Mouse (Mus musculus) mouse trophoblast stem cell (cell line): ENCODE measurements around the gene Fggy.

Experiments
- in situ Hi-C, 2 experiments: fragments of 300-500 bp; cut with MseI, MboI; formaldehyde crosslinking; loops; 2 replicates in 1 of 2; 3 replicates in 1 of 2; pipeline ENCODE4 v1.15.1; 2025

The Fggy gene

DNA sequence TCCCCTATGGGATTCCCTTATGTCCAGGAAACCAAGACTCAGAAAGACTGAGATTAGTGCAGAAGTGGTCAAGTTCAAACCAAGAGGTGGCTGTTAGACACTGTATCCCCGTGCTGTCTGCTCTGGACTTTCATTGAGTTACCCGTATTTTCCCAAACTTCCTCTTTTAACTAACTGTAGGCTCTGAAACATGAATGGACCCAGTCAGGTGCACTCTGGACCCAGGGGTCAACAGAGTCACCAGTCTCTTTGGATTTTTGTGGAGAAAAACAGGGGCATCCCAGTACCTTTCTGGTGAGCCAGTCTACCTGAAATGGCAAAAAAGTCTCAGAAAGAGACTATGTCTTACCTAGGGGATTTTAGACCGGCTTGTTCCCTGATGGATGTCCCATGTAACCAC lies 33.6 kb downstream of the Fggy start:
- in situ Hi-C loops = no loop called here

GRCm38 (mm10) chr4:95597208-95597607 lies 39.9 kb downstream of the Fggy start:
- in situ Hi-C loops = no loop called here

GRCm38 (mm10) chr4:95601776-95602175 lies 44.5 kb downstream of the Fggy start:
- in situ Hi-C loops = no loop called here

DNA sequence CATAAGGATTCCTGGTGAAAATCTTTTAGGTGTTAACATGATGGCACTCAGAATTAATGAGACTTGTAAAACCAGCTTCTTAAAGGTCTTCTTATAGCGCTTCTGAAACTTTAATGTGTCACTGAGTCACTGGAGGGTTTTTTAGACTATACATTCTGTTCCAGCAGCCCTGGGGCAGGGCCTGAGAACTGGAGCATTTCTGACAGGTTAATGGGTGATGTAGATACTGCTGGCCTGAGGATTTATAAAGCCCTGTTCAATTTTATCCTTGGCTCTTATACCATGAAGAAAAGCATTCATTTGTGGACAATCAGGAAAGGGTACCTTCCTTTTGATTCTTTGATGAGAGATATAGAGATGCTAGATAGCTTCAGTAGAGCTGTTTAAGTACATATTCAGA lies 45.9 kb downstream of the Fggy start:
- in situ Hi-C loops = no loop called here

GRCm38 (mm10) chr4:95610663-95611062 lies 53.4 kb downstream of the Fggy start:
- in situ Hi-C loops = no loop called here

GRCm38 (mm10) chr4:95611390-95611789 lies 54.1 kb downstream of the Fggy start:
- in situ Hi-C loops = no loop called here

DNA sequence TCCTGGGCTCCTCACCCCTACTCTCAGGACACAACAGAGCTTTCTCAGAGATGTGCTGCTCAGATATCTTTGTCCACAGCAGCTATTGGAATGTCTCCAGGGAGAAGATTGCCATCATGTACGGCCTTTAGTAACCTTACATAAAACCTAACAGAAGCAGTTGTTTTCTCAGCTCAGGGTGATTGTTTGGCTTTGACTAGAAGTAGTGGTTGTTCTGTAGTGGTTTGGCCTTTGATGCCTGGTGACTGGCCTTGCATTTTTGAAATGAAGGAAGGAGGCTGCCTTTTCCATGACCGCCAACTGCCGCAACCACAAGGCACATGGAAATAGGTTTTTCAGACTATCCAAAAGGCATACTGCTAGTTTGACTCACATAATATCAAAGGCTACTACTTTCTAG lies 63.7 kb downstream of the Fggy start:
- in situ Hi-C loops = no loop called here

DNA sequence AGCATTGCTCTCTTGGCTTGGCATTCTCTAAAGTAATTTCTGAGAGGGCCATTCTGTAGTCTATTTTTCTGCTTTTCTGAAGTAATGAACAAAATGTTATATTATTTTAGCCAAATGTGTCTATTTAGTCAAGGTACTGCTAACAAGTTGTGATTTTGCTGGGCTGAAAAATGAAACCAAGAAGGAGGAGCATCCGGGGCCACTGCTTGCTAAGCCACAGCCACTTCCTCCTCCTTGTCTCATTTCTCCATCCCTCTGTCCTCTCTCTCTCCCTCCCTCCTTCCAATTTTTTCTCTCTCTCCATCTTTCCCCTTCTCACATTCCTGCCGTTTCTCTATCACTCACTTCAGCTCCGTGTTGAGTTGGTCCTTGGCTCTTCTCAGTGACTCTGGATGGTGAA lies 67.4 kb downstream of the Fggy start:
- in situ Hi-C loops = no loop called here

GRCm38 (mm10) chr4:95625651-95626050 lies 68.3 kb downstream of the Fggy start:
- in situ Hi-C loops = no loop called here

GRCm38 (mm10) chr4:95626186-95626585 lies 68.9 kb downstream of the Fggy start:
- in situ Hi-C loops = no loop called here

GRCm38 (mm10) chr4:95634903-95635302 lies 77.6 kb downstream of the Fggy start:
- in situ Hi-C loops = no loop called here

DNA sequence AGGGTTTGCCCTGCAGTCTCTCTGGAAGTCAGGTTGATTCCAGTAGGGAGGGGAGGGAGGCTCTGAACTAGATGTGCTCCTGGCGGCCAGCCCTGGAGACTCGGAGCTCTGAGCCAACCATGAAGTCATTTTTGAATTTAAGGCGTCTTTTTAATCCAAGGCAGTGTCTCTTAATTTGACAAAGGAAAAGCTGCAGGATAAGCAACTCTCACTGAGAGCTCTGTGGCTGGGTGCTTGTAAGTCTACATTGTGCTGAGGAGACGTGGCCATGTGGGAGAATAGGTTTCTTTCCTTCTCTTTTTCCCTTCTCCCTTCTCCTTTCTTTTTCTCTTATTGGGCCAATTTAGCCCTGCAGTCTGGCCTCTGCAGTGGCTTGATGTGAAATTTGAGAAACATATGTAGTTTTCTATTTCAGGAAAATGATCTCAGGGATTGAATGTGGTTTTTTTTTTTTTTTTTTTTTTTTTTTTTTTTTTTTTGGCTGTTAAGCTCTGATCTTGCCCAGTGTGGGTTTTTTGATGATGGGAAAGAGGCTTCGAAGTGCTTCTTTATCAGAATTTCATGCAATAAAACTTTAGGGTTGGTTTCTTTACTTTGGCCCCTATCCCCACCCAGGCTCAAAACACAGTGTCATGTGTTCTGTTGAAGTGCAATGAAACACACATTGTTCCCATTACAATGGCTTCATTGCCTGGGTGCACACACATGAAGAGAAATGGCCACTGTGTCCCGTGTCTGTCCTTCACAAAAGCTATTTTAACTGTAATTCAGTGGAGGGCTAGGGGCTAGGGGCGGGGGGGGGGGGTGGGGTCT lies 79.8 kb downstream of the Fggy start:
- in situ Hi-C loops = no loop called here

- in situ Hi-C loops = no loop called here
Measured at GRCm38 (mm10) chr4:95638063-95638462, 80.8 kb downstream of the Fggy start.

- in situ Hi-C loops = no loop called here
Measured at GRCm38 (mm10) chr4:95640831-95641230, 83.5 kb downstream of the Fggy start.

DNA sequence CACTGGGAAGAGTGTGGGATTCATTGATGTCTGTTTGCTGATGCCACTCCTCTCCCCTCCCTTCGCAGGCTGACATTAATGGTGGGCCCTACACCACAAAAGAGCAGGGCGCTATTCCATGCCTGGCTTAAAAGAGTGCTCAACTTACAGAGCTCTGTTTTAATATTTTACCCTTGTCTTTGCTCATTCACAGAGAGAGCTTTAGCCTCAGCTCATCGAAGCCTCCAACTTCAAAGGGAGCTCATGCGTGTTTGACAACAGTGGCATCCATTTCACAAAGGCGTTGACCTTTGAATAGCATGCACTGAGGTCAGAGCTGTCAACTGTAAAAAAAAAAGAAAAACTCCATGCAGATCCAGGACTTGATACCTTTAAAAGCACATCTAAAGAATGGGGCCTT lies 86.7 kb downstream of the Fggy start:
- in situ Hi-C loops = no loop called here

DNA sequence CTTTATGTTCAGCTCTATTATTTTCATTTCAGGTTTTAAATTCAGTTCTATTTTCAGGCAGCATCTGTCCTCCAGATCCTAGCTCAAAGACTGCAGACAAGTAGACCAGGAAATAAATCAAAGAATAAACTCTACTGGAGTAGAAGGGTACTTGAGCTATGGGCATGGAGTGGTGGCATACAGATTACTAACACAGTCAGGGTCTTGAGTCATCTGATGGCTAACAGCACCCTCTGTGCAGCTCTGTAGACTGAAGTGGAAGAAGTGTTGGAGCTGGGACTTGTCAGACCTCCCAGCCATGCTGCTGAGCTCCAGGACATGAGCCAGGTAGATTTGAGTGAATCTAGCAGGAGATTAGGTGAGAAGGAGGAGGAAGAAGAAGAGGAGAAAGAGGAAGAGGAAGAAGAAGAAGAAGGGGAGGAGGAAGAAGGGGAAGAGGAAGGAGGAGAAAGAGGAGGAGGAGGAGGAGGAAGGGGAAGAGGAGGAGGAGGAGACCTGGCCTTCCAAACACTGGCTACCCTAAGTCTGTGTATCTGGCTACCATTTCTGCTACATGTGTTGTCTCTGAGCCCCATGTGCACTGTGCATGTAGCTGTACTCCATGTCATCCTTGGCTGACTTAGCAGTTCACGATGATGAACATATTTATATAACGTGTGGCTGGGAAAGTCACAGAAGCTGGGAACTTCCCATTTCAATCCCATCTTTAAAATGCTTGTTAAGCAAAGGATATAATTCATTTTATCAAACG lies 91.7 kb downstream of the Fggy start:
- in situ Hi-C loops = no loop called here

DNA sequence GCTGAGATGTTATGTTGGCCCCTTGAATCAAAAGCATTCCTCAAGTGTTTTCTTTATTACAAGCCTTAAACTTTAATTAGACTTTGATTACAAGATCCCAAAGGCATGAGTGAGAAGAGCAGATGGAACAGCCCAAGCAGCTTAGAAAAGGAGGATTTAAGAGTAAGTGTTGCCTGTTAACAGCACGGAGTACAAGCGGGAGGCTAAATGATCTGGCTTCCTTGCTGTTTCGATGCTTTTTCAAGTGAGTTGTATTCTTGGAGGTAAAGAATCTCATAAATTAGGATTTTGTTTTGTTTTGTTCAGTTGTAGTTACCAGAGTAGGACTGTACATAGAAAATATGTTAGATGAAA lies 92.2 kb downstream of the Fggy start:
- in situ Hi-C loops = no loop called here

DNA sequence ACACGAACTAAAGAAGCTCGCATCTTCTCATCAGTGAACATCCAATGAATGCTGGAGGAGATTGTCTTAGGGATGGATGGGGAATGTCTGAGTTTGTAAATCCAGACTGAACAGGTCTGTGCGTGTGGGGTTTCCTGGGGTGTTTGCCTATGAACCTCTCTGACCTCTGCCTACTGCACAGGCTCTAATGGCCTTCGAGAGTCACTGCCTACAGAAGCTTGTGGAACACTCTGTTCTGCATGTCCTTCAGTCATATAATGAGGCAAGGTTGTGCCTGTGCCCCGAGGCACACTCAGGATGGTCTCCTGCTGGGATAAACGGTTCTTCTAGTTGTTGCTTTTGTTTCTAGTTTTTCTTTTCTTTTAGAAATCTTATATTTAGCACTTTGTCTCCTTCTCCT lies 92.7 kb downstream of the Fggy start:
- in situ Hi-C loops = no loop called here

GRCm38 (mm10) chr4:95652044-95652443 lies 94.7 kb downstream of the Fggy start:
- in situ Hi-C loops = no loop called here

DNA sequence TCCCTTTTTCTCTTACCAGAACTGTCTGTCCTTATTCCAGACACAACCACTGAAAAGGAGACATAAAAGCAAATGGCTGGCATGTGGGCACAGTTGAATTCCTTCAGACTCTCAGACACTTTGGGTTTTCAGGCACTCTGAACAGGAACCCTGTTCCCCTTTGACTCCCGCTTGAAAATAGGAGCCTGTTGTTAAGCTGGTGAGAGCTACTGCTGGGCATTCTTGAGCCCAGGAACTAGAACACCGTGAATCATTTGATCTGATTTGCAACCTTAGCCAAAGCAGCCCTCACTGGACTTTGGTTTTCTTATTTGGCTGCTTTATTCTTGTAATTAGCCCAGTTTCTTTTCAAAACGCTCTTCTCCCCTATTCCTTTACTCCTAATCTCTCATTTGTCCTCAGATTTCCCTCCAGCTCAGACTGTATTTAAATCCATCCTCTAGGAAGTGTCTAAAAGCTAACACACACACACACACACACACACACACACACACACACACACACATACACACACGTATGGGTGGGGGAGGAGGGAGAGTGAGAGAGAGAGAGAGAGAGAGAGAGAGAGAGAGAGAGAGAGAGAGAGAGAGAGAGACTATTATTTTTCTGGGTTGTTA lies 96.1 kb downstream of the Fggy start:
- in situ Hi-C loops = no loop called here

- in situ Hi-C loops = no loop called here
Measured at GRCm38 (mm10) chr4:95653913-95654301, 96.6 kb downstream of the Fggy start.

DNA sequence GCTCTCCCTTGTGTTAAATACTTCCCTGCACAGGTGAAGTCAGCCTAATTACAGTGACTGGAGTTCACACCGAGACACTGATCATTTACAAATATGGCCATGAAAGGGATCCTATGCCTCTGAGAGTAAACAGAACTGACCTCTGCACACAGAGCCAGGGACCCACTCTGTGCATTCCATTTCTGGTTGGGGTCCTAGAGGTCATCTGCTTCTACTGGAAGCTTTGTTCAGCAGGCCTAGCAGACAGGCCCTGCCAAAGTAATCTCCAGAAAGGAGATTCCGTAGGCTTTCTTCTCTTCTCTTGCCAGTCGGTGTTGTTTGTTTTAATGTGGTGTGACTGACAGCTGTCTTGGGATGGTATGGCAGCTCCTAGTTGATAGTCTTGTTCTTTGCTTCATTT lies 101.7 kb downstream of the Fggy start:
- in situ Hi-C loops = no loop called here

DNA sequence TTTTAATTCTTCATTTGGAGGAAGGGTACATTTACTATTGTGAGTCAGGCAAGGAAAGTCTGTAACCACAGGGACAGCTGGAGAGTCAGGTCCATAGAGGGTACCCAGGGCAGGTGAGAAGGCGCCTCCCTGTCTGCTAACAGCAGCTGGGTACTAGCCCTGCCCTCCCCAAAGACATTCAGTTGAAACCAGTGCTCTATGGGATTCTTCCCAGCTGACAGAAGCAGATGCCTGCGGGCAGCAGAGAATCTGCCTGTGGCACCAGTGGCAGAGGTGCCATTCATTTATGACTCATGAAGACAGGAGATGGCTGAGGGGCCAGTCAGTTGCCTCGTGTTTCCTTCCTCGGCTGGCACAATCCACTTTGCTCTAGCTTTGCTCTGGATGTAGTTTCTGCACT lies 106.3 kb downstream of the Fggy start:
- in situ Hi-C loops = no loop called here
